Mouse (Mus musculus) lung, adult 2 months (tissue): ENCODE measurements around the gene Gm28047. TPM values are rescaled to one million over a fixed set of nuclear protein-coding genes. Genes with fewer than 3 reads are reported as not detected.

ENCODE experiments used
- DNase-seq: peaks from one replicate; pipeline ENCODE4 v3.0.0; 2022
- H3K4me1 ChIP-seq: fragments of 200-500 bp; 2 replicates; pipeline ENCODE4 v1.6.1; 2011; ENCODE audit warnings: low read length; ENCODE audit not compliant: control insufficient read depth, insufficient read depth
- H3K4me3 ChIP-seq: fragments of 200-500 bp; replicated peaks from 2 replicates; pipeline ENCODE3; 2011; ENCODE audit warnings: low read depth, mild to moderate bottlenecking, control low read depth, low read length; ENCODE audit errors: extremely low read depth
- CTCF ChIP-seq: fragments of 200-500 bp; IDR thresholded peaks from 2 replicates; pipeline ENCODE4 v1.5.1; 2011; ENCODE audit warnings: mild to moderate bottlenecking, low read length, control low read depth; ENCODE audit not compliant: insufficient read depth
- POLR2A ChIP-seq: fragments of 200-500 bp; IDR thresholded peaks from 2 replicates; pipeline ENCODE4 v1.6.1; 2011; ENCODE audit warnings: low read depth, mild to moderate bottlenecking, control low read depth, low read length, borderline replicate concordance; ENCODE audit errors: extremely low read depth
- WGBS: fragments of 180-500 bp; shearing (Covaris S2); methylation state at CpG from one replicate; pipeline ENCODE4 v1.1.7; 2018; 5-methylcytosine and 5-hydroxymethylcytosine counted together
- polyA plus RNA-seq: library from polyadenylated mRNA; depleted of rRNA; stranded (reverse); fragments of >200 nt; gene quantifications from 2 replicates; pipeline ENCODE4 v1.2.3, GENCODE M21; 2012

Gene Gm28047
- polyA plus RNA-seq, 1 experiment = 0.11 TPM

- no peak overlapping the region for H3K4me3 ChIP-seq
- 89% methylated on average over 4 of the region's 4 CpGs for WGBS
- no peaks in the 10 kb centered on the region for H3K4me1 ChIP-seq
- TF ChIP-seq POLR2A (no peak), CTCF (no peak)
- DNase-seq = no peak
These were observed 93.3 kb downstream of the Gm28047 start for GRCm38 (mm10) chr15:102531586-102531985.

GRCm38 (mm10) chr15:102530566-102530965 lies 94.3 kb downstream of the Gm28047 start:
- WGBS = 61% methylated on average over 4 of the region's 4 CpGs
- TF ChIP-seq POLR2A (no peak), CTCF (no peak)

GRCm38 (mm10) chr15:102528396-102528795 lies 96.5 kb downstream of the Gm28047 start:
- H3K4me3 ChIP-seq = no peak overlapping the region
- TF ChIP-seq POLR2A = no peak
- TF ChIP-seq CTCF = no peak
- H3K4me1 ChIP-seq = no peaks in the 10 kb centered on the region
- WGBS = 100% methylated on average over 1 of the region's 1 CpGs
- no peak for DNase-seq

More at GRCm38 (mm10) chr15:102530566-102530965, 94.3 kb downstream of the Gm28047 start:
- DNase-seq = no peak
- H3K4me3 ChIP-seq = no peak overlapping the region
- no peaks in the 10 kb centered on the region for H3K4me1 ChIP-seq

GRCm38 (mm10) chr15:102527936-102528335 lies 96.9 kb downstream of the Gm28047 start:
- Histone ChIP-seq H3K4me3 (no peak overlapping the region), H3K4me1 (no peaks in the 10 kb centered on the region)
- WGBS = 79% methylated on average over 3 of the region's 3 CpGs
- DNase-seq = no peak
- TF ChIP-seq POLR2A = no peak
- peak; percentile 55; the same call in 1 of the 2 replicates for TF ChIP-seq CTCF

- DNase-seq = no peak
- 72% methylated on average over 6 of the region's 6 CpGs for WGBS
- no peaks in the 10 kb centered on the region for H3K4me1 ChIP-seq
- H3K4me3 ChIP-seq = no peak overlapping the region
- TF ChIP-seq POLR2A (no peak), CTCF (no peak)
These were observed 98.5 kb downstream of the Gm28047 start for GRCm38 (mm10) chr15:102526111-102527002.

GRCm38 (mm10) chr15:102524892-102525485 lies 99.9 kb downstream of the Gm28047 start, which contains the start of gene Npff:
Npff (minus strand) TSS chr15:102524942.
- 8% methylated on average over 3 of the region's 3 CpGs for whole genome bisulfite sequencing
- H3K4me3 ChIP-seq = no peak within 1 kb of the TSS
- peak; percentile 72 for DNase-seq
- TF ChIP-seq POLR2A (no peak), CTCF (peak; percentile 92)
- H3K4me1 ChIP-seq = no peaks in the 10 kb centered on the region

GRCm38 (mm10) chr15:102521480-102521879 lies 103.4 kb downstream of the Gm28047 start:
- Histone ChIP-seq H3K4me3 (no peak overlapping the region), H3K4me1 (peaks cover 4% of the 10 kb centered on the region)
- WGBS = 79% methylated on average over 4 of the region's 4 CpGs
- no peak for TF ChIP-seq CTCF
- no peak for TF ChIP-seq POLR2A
- DNase-seq = no peak

GRCm38 (mm10) chr15:102520416-102520815 lies 104.5 kb downstream of the Gm28047 start:
- no peak for DNase-seq
- TF ChIP-seq CTCF (no peak), POLR2A (no peak)
- no peak overlapping the region for H3K4me3 ChIP-seq
- WGBS = 53% methylated on average over 4 of the region's 4 CpGs
- H3K4me1 ChIP-seq = peaks cover 8% of the 10 kb centered on the region

GRCm38 (mm10) chr15:102519211-102520141 lies 105.4 kb downstream of the Gm28047 start:
- Histone ChIP-seq H3K4me3 (no peak overlapping the region), H3K4me1 (peaks cover 8% of the 10 kb centered on the region)
- 33% methylated on average over 17 of the region's 17 CpGs for WGBS
- DNase-seq = no peak
- TF ChIP-seq POLR2A (no peak), CTCF (no peak)
